Mouse (Mus musculus): ENCODE results near the gene Rce1.
A peak's percentile ranks its signal among the peaks of the same experiment; 100 is the strongest.

DNA sequence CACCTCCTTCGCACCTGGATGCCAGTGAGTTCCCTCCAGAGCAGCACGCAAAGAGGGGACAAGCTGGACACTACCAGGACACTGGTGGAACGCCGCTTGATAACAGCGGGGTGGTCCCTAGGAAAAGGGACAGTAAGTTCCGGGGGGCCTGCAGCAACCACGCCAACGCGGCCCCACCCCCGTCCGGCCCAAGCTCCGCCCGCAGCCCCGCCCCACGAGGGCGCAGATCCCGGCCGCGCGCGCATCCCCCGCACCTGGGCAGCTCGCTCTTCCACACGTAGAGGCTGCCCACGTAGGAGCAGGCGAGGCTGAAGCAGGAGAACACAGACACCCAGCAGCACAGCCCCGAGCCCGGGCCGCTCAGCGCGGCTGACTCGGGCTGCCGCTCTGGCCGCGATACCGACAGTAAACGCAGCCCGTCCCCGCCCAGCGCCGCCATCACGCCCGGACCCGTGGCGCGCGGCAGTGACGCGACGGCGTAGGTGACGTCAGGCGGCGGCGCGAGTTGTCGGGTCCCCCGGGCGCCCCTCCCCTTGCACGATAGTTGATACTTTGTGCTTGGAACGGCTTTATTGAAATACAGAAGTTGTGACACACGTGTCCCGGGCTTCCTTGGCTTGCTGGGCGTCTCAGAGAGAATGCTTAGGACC is at the start of gene Rce1:
- TF ChIP-seq POLR2AphosphoS2 (IDR thresholded peaks at IDR 0.05; ENCODE audit: low read length) (no peak; the same call in 1 of the 2 replicates), GABPA (IDR thresholded peaks at IDR 0.05; ENCODE audit: low read depth, low read length) (no peak), CTCF (IDR thresholded peaks at IDR 0.05 in 2 of 3, conservative IDR thresholded peaks at IDR 0.05 in 1 of 3; ENCODE audit: control insufficient read depth in 1 of 3, insufficient read depth in 1 of 3, low read depth in 2 of 3, low read length in 3 of 3, poor library complexity in 1 of 3, severe bottlenecking in 1 of 3) (no peak), POLR2AphosphoS5 (IDR thresholded peaks at IDR 0.05; ENCODE audit: borderline replicate concordance, low read depth, low read length) (no peak), MAZ (IDR thresholded peaks at IDR 0.05; ENCODE audit: low read depth, low read length) (0 out of 2 replicates have a peak, but pooled peaks have one; percentile 33), USF1 (IDR thresholded peaks at IDR 0.05; ENCODE audit: low read depth, low read length) (peak; percentile 40; the same call in 1 of the 2 replicates), NELFE (IDR thresholded peaks at IDR 0.05; ENCODE audit: low read depth, low read length) (peak; percentile 89), ELF1 (IDR thresholded peaks at IDR 0.05; ENCODE audit: low read depth, low read length) (0 out of 2 replicates have a peak, but pooled peaks have one; percentile 49), BHLHE40 (IDR thresholded peaks at IDR 0.05; ENCODE audit: borderline replicate concordance, low read depth, low read length) (no peak), ZC3H11A (IDR thresholded peaks at IDR 0.05; ENCODE audit: low read depth, low read length) (no peak), MEF2A (IDR thresholded peaks at IDR 0.05; ENCODE audit: extremely low read depth, insufficient replicate concordance, low read depth, low read length, poor library complexity, severe bottlenecking) (no peak), TBP (IDR thresholded peaks at IDR 0.05; ENCODE audit: low read depth, low read length) (0 out of 2 replicates have a peak, but pooled peaks have one; percentile 53)
